Mouse (Mus musculus) bone marrow, adult 2 months (tissue): ENCODE results near the gene Ace. TPM values are rescaled to one million over a fixed set of nuclear protein-coding genes. Genes with fewer than 3 reads are reported as not detected.

Experiments used
- H3K27ac ChIP-seq: fragments of 200-500 bp; 2 replicates; pipeline ENCODE4 v1.5.1; 2012; ENCODE audit warnings: low read depth, mild to moderate bottlenecking, control low read depth, inconsistent platforms, low read length; ENCODE audit not compliant: control insufficient read depth, poor library complexity, insufficient read depth
- H3K4me1 ChIP-seq: fragments of 200-500 bp; 2 replicates; pipeline ENCODE4 v1.6.1; 2011; ENCODE audit warnings: low read length; ENCODE audit not compliant: control insufficient read depth, insufficient read depth
- H3K4me3 ChIP-seq: fragments of 200-500 bp; replicated peaks from 2 replicates; pipeline ENCODE3; 2011; ENCODE audit warnings: mild to moderate bottlenecking, low read depth, low read length, control low read depth; ENCODE audit not compliant: control insufficient read depth
- CTCF ChIP-seq: fragments of 200-500 bp; IDR thresholded peaks from 2 replicates; pipeline ENCODE4 v1.5.1; 2011; ENCODE audit warnings: low read length, control low read depth; ENCODE audit not compliant: control insufficient read depth, insufficient read depth
- POLR2A ChIP-seq: fragments of 200-500 bp; IDR thresholded peaks from 2 replicates; pipeline ENCODE4 v1.6.1; 2011; ENCODE audit warnings: low read depth, mild to moderate bottlenecking, control low read depth, low read length, borderline replicate concordance; ENCODE audit not compliant: control insufficient read depth
- WGBS: fragments of 180-500 bp; shearing (Covaris S2); methylation state at CpG from one replicate; pipeline ENCODE4 v1.1.7; 2018; 5-methylcytosine and 5-hydroxymethylcytosine counted together
- polyA plus RNA-seq: library from polyadenylated mRNA; stranded (reverse); fragments of >200 nt; gene quantifications from 2 replicates; pipeline ENCODE4 v1.2.4, GENCODE M21; 2011; ENCODE audit warnings: low replicate concordance; ENCODE audit not compliant: missing spikeins, insufficient read depth, insufficient read length

Gene Ace
- 1.8 and 3.9 TPM in 2 replicates for polyA plus RNA-seq

GRCm38 (mm10) chr11:105967741-105968574 lies at the start of gene Ace:
Gene Ace (plus strand): TSS chr11:105967945.
- WGBS: 1% methylated on average over 76 of the region's 76 CpGs
- no peak within 1 kb of the TSS for H3K27ac ChIP-seq
- H3K4me3 ChIP-seq: peak within 1 kb of the TSS; percentile 17
- no peaks in the 10 kb centered on the region for H3K4me1 ChIP-seq
- TF ChIP-seq CTCF (no peak), POLR2A (no peak)

- H3K4me1 ChIP-seq: no peaks in the 10 kb centered on the region
- WGBS: 71% methylated on average over 3 of the region's 3 CpGs
- H3K4me3 ChIP-seq: no peak overlapping the region
- no peak for TF ChIP-seq POLR2A
- TF ChIP-seq CTCF: no peak
- H3K27ac ChIP-seq: no peak overlapping the region
Observed at GRCm38 (mm10) chr11:105920098-105920785, 47.5 kb upstream of the Ace start.

GRCm38 (mm10) chr11:105920836-105921235 lies 46.9 kb upstream of the Ace start:
- Histone ChIP-seq H3K4me1 (no peaks in the 10 kb centered on the region), H3K27ac (no peak overlapping the region), H3K4me3 (no peak overlapping the region)
- 64% methylated on average over 2 of the region's 2 CpGs for WGBS
- TF ChIP-seq CTCF: no peak

- Histone ChIP-seq H3K4me3 (no peak overlapping the region), H3K4me1 (no peaks in the 10 kb centered on the region), H3K27ac (no peak overlapping the region)
- TF ChIP-seq POLR2A (no peak), CTCF (no peak)
- WGBS: 59% methylated on average over 5 of the region's 5 CpGs
Observed at GRCm38 (mm10) chr11:105921275-105921674, 46.5 kb upstream of the Ace start.

GRCm38 (mm10) chr11:105922769-105923663 lies 44.7 kb upstream of the Ace start:
- WGBS: 84% methylated on average over 20 of the region's 20 CpGs
- no peak for TF ChIP-seq CTCF
- TF ChIP-seq POLR2A: no peak
- Histone ChIP-seq H3K27ac (no peak overlapping the region), H3K4me1 (no peaks in the 10 kb centered on the region), H3K4me3 (no peak overlapping the region)

- Histone ChIP-seq H3K27ac (no peak overlapping the region), H3K4me3 (no peak overlapping the region), H3K4me1 (no peaks in the 10 kb centered on the region)
- TF ChIP-seq POLR2A (no peak), CTCF (peak; percentile 68)
- WGBS: 62% methylated on average over 14 of the region's 14 CpGs
Observed at GRCm38 (mm10) chr11:105927065-105928030, 40.4 kb upstream of the Ace start.

GRCm38 (mm10) chr11:105928171-105928570 lies 39.6 kb upstream of the Ace start:
- TF ChIP-seq POLR2A (no peak), CTCF (no peak)
- no peak overlapping the region for H3K4me3 ChIP-seq
- no peak overlapping the region for H3K27ac ChIP-seq
- WGBS: 80% methylated on average over 5 of the region's 5 CpGs
- no peaks in the 10 kb centered on the region for H3K4me1 ChIP-seq
